Mouse (Mus musculus) E14TG2a.4 (cell line): ENCODE measurements around the gene Slc22a12.

Experiments
- CTCF ChIP-seq: conservative IDR thresholded peaks from 2 replicates; pipeline ENCODE4 v1.5.1; 2014; ENCODE audit warnings: low read length
- NANOG ChIP-seq: IDR thresholded peaks from 2 replicates; pipeline ENCODE4 v1.6.1; 2014; ENCODE audit warnings: borderline replicate concordance, low read length, mixed read lengths
- POU5F1 ChIP-seq: IDR thresholded peaks from 2 replicates; pipeline ENCODE4 v1.6.1; 2014; ENCODE audit warnings: low read length, borderline replicate concordance

DNA sequence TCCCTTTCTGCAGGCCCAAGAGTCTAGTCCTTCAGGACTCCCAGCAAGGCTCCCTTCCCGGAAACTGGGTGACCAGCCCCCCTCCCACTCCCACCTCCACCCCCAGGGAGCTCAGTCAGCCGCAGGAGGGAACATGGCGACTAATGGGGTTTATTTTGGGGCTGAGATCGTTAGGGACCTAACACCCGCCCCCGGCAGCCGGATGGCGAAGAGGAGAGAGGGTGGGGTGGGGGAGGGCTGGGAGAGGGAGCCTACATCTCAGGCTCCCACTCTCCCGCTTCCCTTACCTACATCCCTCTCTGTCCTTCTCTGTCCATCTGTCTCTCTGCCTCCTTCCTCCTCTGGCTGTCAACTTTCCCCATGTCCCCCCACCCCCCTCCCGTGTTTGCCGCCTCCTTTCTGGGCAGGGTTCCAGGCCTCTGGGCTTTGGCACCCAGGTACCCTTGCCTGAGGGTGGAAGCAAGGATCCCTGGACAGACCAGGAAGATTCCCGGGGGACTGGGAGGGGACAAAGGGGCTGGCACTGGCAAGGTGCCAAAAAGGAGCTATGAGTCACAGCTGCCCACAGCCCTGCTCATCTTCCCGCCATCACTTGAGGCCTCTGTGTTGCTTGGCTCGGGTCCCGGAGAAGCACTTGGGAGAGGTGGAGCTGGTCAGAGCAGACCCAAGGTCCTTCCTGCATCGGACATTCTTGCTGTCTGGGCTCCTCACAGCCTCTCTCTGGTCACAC lies 38.7 kb downstream of the Slc22a12 start:
- TF ChIP-seq CTCF (no peak), POU5F1 (no peak), NANOG (no peak)
